Mouse (Mus musculus) forebrain, embryonic 14.5 days (tissue): ENCODE results near the gene Prss29. TPM values are rescaled to one million over a fixed set of nuclear protein-coding genes. Genes with fewer than 3 reads are reported as not detected.

ENCODE experiments used
- ATAC-seq: fragments of 200-750 bp; cut with Nextera tagmentation; 2 replicates; pipeline ENCODE4 v1.8.0; 2017; ENCODE audit warnings: mild to moderate bottlenecking, moderate library complexity
- DNase-seq: peaks from one replicate; pipeline ENCODE4 v3.0.0-alpha.2; 2015; ENCODE audit warnings: low spot score
- H3K27ac ChIP-seq: fragments of 300-500 bp; sonication (generic); 2 replicates; pipeline ENCODE4 v1.5.1; 2014; ENCODE audit warnings: low read depth, mild to moderate bottlenecking, control low read depth, low read length, moderate library complexity
- H3K27me3 ChIP-seq: fragments of 300-500 bp; sonication (generic); replicated peaks from 2 replicates; pipeline ENCODE4 v1.6.1; 2014; ENCODE audit warnings: low read length, control low read depth, mixed read lengths; ENCODE audit not compliant: control insufficient read depth, insufficient read depth
- H3K36me3 ChIP-seq: fragments of 300-500 bp; sonication (generic); 2 replicates; pipeline ENCODE4 v1.6.1; 2014; ENCODE audit warnings: low read length, control low read depth; ENCODE audit not compliant: control insufficient read depth, insufficient read depth
- H3K4me1 ChIP-seq: fragments of 300-500 bp; sonication (generic); 2 replicates; pipeline ENCODE4 v1.6.1; 2014; ENCODE audit warnings: antibody characterized with exemption, low read length, control low read depth; ENCODE audit not compliant: control insufficient read depth, insufficient read depth
- H3K4me2 ChIP-seq: fragments of 300-500 bp; sonication (generic); 2 replicates; pipeline ENCODE4 v1.6.1; 2014; ENCODE audit warnings: mild to moderate bottlenecking, control low read depth, low read length
- H3K4me3 ChIP-seq: fragments of 300-500 bp; sonication (generic); 2 replicates; pipeline ENCODE4 v1.5.1; 2014; ENCODE audit warnings: low read depth, low read length, control low read depth
- H3K9ac ChIP-seq: fragments of 300-500 bp; sonication (generic); 2 replicates; pipeline ENCODE4 v1.6.1; 2014; ENCODE audit warnings: mild to moderate bottlenecking, low read length, control low read depth, moderate library complexity
- H3K9me3 ChIP-seq: fragments of 300-500 bp; sonication (generic); replicated peaks from 2 replicates; pipeline ENCODE4 v1.6.1; 2016; ENCODE audit warnings: low read length, control low read depth, mixed read lengths; ENCODE audit not compliant: control insufficient read depth
- WGBS: fragments of 180-500 bp; shearing (Covaris S2); extraction: QIAGEN DNeasy Blood & Tissue Kit; methylation state at CpG from one replicate; pipeline ENCODE4 v1.1.7; 2014; 5-methylcytosine and 5-hydroxymethylcytosine counted together
- polyA plus RNA-seq: library from polyadenylated mRNA; unstranded; fragments of >200 nt; fragmentation: Nextera tagmentation; extraction: Ambion mirVana; gene quantifications from 2 replicates; pipeline ENCODE4 v1.2.1, GENCODE M21; 2014

Gene Prss29
- polyA plus RNA-seq, 1 experiment from 2014 or later: not detected

DNA sequence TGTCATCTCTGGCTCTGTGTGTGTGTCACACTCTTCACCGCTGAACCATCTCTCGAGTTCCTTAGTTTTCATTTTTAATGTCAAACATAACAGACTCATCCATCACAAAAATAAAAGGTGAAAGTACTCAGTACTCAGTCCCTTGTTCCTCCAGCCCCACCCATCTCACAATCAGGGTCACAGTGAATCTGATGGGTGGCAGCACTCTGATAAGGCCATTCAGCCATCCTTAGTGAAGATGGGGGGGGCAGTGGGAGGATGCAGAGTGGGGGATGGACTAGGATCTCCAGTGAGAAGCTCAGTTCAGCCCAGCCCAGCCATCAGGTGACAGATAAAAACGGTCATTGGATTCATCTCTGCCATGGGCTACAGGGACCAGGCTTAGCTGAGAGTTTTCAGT is 50.5 kb downstream of the Prss29 start, which contains the start of gene Tpsg1:
TSS of gene Tpsg1 (plus strand) at position 301 of the 400 bp plus-strand sequence.
- H3K27ac ChIP-seq: no peak within 1 kb of the TSS
- H3K4me1 ChIP-seq: no peaks in the 10 kb centered on the region
- H3K4me2 ChIP-seq: no peak within 1 kb of the TSS
- no peaks in the 10 kb centered on the region for H3K27me3 ChIP-seq
- no peak within 1 kb of the TSS for H3K4me3 ChIP-seq
- ATAC-seq (no peak), DNase-seq (no peak)
- 85% methylated on average over 3 of the region's 3 CpGs for WGBS
- no peak within 1 kb of the TSS for H3K9ac ChIP-seq
- no peaks in the 10 kb centered on the region for H3K36me3 ChIP-seq
- H3K9me3 ChIP-seq: no peaks in the 10 kb centered on the region

Other genes starting within 250 kb of the Prss29 start
- gene Tmem204, start 235.1 kb upstream of the Prss29 start, polyA plus RNA-seq: 11.8 and 13.6 TPM in 2 replicates
- gene Telo2, start 202.7 kb upstream of the Prss29 start, polyA plus RNA-seq: 27.3 and 40.0 TPM in 2 replicates
- 0.17 TPM in 1 of 2 replicates, not detected in the other for gene Ptx4, start 197.9 kb upstream of the Prss29 start, polyA plus RNA-seq
- gene Clcn7, start 185.3 kb upstream of the Prss29 start, polyA plus RNA-seq: 18.9 and 25.0 TPM in 2 replicates
- gene Ccdc154, start 156.2 kb upstream of the Prss29 start, polyA plus RNA-seq: not detected in 2 replicates
- not detected in 2 replicates for gene Gm38655, start 143.2 kb upstream of the Prss29 start, polyA plus RNA-seq
- gene BC003965, start 134.1 kb upstream of the Prss29 start, polyA plus RNA-seq: 35.5 and 39.6 TPM in 2 replicates
- 6.2 and 8.2 TPM in 2 replicates for gene Unkl, start 130.3 kb upstream of the Prss29 start, polyA plus RNA-seq
- 86.8 and 92.0 TPM in 2 replicates for gene Gnptg, start 78.5 kb upstream of the Prss29 start, polyA plus RNA-seq
- 57.4 and 67.8 TPM in 2 replicates for gene Tsr3, start 78.5 kb upstream of the Prss29 start, polyA plus RNA-seq
- 4.8 and 9.7 TPM in 2 replicates for gene Baiap3, start 62.3 kb upstream of the Prss29 start, polyA plus RNA-seq
- gene Ube2i, start 44.0 kb upstream of the Prss29 start, polyA plus RNA-seq: 662 and 671 TPM in 2 replicates
- not detected in 2 replicates for gene Prss34, start 20.3 kb upstream of the Prss29 start, polyA plus RNA-seq
- not detected in 2 replicates for gene Prss28, start 10.0 kb upstream of the Prss29 start, polyA plus RNA-seq
- not detected in 2 replicates for gene Tpsab1, start 26.9 kb downstream of the Prss29 start, polyA plus RNA-seq
- gene Tpsb2, start 47.7 kb downstream of the Prss29 start, polyA plus RNA-seq: 0.25 TPM in 1 of 2 replicates, not detected in the other
- 0.48 and 1.1 TPM in 2 replicates for gene Tpsg1, start 50.6 kb downstream of the Prss29 start, polyA plus RNA-seq
- 5.5 and 11.0 TPM in 2 replicates for gene Cacna1h, start 115.1 kb downstream of the Prss29 start, polyA plus RNA-seq
- gene Tekt4, start 136.0 kb downstream of the Prss29 start, polyA plus RNA-seq: 1.2 and 1.4 TPM in 2 replicates
- gene Sstr5, start 178.6 kb downstream of the Prss29 start, polyA plus RNA-seq: 0.13 and 0.20 TPM in 2 replicates